Mouse (Mus musculus) hindbrain, postnatal 0 days (tissue): ENCODE results near the gene Tmem214. TPM values are rescaled to one million over a fixed set of nuclear protein-coding genes. Genes with fewer than 3 reads are reported as not detected.

Source experiments
- ATAC-seq: fragments of 200-750 bp; cut with Nextera tagmentation; 2 replicates; pipeline ENCODE4 v1.8.0; 2017; ENCODE audit warnings: mild to moderate bottlenecking, moderate TSS enrichment, moderate library complexity
- DNase-seq: peaks from one replicate; pipeline ENCODE4 v3.0.0-alpha.2; 2015; ENCODE audit warnings: low spot score
- H3K27ac ChIP-seq: fragments of 300-500 bp; sonication (generic); 2 replicates; pipeline ENCODE4 v1.5.1; 2014; ENCODE audit warnings: mild to moderate bottlenecking
- H3K27me3 ChIP-seq: fragments of 300-500 bp; sonication (generic); 2 replicates; pipeline ENCODE4 v1.6.1; 2014; ENCODE audit warnings: low read length, mixed read lengths; ENCODE audit not compliant: insufficient read depth
- H3K36me3 ChIP-seq: fragments of 300-500 bp; sonication (generic); 2 replicates; pipeline ENCODE4 v1.6.1; 2014; ENCODE audit warnings: low read length, mixed read lengths; ENCODE audit not compliant: insufficient read depth
- H3K4me1 ChIP-seq: fragments of 300-500 bp; sonication (generic); 2 replicates; pipeline ENCODE4 v1.6.1; 2014; ENCODE audit warnings: antibody characterized with exemption, low read length, mixed read lengths; ENCODE audit not compliant: insufficient read depth
- H3K4me2 ChIP-seq: fragments of 300-500 bp; sonication (generic); 2 replicates; pipeline ENCODE4 v1.6.1; 2014; ENCODE audit warnings: low read depth, mild to moderate bottlenecking, low read length, moderate library complexity, mixed read lengths
- H3K4me3 ChIP-seq: fragments of 300-500 bp; sonication (generic); 2 replicates; pipeline ENCODE4 v1.5.1; 2014; ENCODE audit warnings: low read length
- H3K9ac ChIP-seq: fragments of 300-500 bp; sonication (generic); replicated peaks from 2 replicates; pipeline ENCODE4 v1.6.1; 2014; ENCODE audit warnings: mild to moderate bottlenecking, low read length, moderate library complexity, mixed read lengths
- H3K9me3 ChIP-seq: fragments of 300-500 bp; sonication (generic); 2 replicates; pipeline ENCODE4 v1.6.1; 2016; ENCODE audit warnings: low read length, mixed read lengths
- CTCF ChIP-seq: IDR thresholded peaks from 2 replicates; pipeline ENCODE4 v1.5.1; 2016; ENCODE audit warnings: antibody characterized with exemption, control low read depth, low read depth
- WGBS: fragments of 180-500 bp; shearing (Covaris S2); extraction: QIAGEN DNeasy Blood & Tissue Kit; methylation state at CpG from one replicate; pipeline ENCODE4 v1.1.7; 2014; 5-methylcytosine and 5-hydroxymethylcytosine counted together
- polyA plus RNA-seq: library from polyadenylated mRNA; unstranded; fragments of >200 nt; fragmentation: Nextera tagmentation; extraction: Ambion mirVana; gene quantifications from 2 replicates; pipeline ENCODE4 v1.2.1, GENCODE M21; 2015
- total RNA-seq: library from RNA; depleted of rRNA; stranded (reverse); fragments of >200 nt; gene quantifications from 2 replicates; pipeline ENCODE4 v1.2.3, GENCODE M21; 2014

The Tmem214 gene
- total and polyA plus RNA-seq, 2 experiments from 2014 or later: 59.1 to 89.5 TPM

DNA sequence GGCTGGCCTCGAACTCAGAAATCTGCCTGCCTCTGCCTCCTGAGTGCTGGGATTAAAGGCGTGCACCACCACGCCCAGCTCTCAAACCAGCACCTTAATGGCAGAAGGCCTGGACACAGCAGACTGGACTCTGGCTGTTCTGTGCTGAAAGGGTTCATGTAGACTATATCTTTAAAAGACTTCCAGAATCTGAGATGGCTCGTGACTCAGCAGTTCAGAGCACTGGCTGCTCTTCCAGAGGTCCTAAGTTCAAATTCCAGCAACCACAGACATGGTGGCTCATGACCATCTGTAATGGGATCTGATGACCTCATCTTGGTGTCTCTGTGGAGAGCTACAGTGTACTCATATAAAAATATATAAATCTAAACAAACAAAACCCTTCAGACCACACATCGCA lies 34.0 kb downstream of the Tmem214 start:
- ATAC-seq (no peak), DNase-seq (no peak)
- H3K36me3 ChIP-seq: peaks cover 19% of the 10 kb centered on the region
- no peak overlapping the region for H3K4me3 ChIP-seq
- no peak for TF ChIP-seq CTCF
- no peaks in the 10 kb centered on the region for H3K27me3 ChIP-seq
- peaks cover 4% of the 10 kb centered on the region; the same call in 1 of the 2 replicates for H3K4me1 ChIP-seq
- no peak overlapping the region for H3K9ac ChIP-seq
- no peak overlapping the region for H3K27ac ChIP-seq
- no peak overlapping the region for H3K4me2 ChIP-seq
- H3K9me3 ChIP-seq: no peaks in the 10 kb centered on the region
- WGBS: 95% methylated on average over 5 of the region's 5 CpGs

DNA sequence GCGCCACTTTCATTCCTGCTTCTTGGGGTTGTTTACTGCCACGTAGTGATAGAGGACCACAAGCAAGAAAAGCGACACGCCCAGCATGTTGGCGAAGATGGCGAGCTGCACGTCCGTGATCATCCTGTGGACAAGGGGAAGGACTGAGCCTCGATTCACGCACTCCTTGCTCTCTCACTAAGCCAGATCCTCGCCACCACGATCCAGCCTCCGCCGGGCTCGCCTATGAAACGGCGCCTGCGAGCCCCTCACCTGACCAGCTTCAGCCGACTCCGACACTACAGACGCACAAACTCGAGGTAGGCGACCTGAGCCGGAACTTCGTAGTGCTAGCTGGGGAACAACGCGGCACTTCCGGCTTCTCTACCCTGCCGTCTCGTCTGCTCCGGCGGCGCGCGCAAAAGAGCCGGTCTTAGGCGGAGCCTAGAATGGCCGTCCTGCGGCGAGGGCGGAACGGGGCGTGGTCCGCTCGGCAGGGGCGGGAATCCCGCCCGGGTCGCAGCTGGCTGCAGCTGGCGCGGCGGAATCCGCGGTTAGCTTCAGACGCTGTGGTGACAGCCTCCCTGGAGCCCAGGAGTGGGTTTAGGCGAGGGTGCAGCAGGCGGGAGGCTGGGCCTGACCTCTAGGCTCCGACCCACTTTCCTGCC lies 39.7 kb downstream of the Tmem214 start, which contains the start of gene Ost4:
Gene Ost4, minus strand, starts transcription at position 376 of the 647 bp plus-strand sequence.
- peaks cover 10% of the 10 kb centered on the region for H3K36me3 ChIP-seq
- H3K27ac ChIP-seq: peak within 1 kb of the TSS; percentile 86
- peaks cover 4% of the 10 kb centered on the region for H3K4me1 ChIP-seq
- no peaks in the 10 kb centered on the region for H3K27me3 ChIP-seq
- DNase-seq: peak; percentile 97
- H3K4me2 ChIP-seq: peak within 1 kb of the TSS; percentile 66
- TF ChIP-seq CTCF: no peak; the same call in 1 of the 2 replicates
- no peaks in the 10 kb centered on the region for H3K9me3 ChIP-seq
- H3K9ac ChIP-seq: peak within 1 kb of the TSS; percentile 73
- peak; percentile 97 for ATAC-seq
- WGBS: under 1% methylated on average over 58 of the region's 58 CpGs
- peak within 1 kb of the TSS; percentile 62 for H3K4me3 ChIP-seq

DNA sequence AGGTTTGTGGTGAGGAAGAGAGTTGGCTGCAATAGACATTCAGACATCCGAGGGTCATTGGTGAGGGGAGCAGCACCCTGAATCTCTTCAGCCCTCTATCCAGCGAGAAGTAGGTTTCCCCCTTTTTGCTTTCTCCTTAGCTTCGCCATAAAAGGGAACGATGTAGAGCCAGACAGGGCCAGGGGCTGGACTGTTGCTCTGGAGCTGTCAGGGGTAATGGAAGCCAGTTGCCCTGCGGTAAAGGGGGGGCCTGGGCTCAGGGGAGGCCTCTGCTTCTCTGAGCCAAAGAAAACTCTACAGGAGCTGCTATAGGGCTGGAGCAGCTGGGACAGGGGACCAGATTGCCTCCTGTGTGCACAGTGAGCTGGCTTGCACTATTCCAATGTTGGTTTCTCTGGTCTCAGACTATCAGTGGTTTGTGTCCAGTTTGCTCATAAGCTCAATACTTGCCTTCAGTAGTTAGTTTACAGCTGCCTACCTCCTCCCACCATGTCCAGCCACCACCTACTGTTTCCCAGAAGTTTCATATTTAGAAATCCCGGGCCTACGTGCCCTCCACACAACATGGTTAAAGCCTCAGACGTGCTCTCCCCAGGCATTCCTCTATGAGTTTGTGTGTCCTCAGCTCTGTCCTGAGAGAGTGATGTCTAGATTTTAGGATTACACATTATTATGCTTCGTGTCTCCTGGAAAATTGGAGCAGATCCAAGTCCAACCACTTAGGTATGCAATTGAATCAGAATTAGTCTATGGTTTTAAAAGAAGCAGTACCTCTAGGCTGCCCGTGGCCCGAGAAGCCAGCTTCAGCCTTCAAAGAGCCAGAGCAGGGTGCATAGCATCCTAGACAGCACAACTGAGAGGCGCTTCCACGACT lies 40.9 kb downstream of the Tmem214 start:
- H3K27ac ChIP-seq: peak overlapping the region; percentile 86
- peak overlapping the region; percentile 62 for H3K4me3 ChIP-seq
- H3K27me3 ChIP-seq: no peaks in the 10 kb centered on the region
- no peak for TF ChIP-seq CTCF
- H3K4me1 ChIP-seq: peaks cover 4% of the 10 kb centered on the region
- peak overlapping the region; percentile 73; the same call in 1 of the 2 replicates for H3K9ac ChIP-seq
- DNase-seq (no peak), ATAC-seq (no peak)
- H3K36me3 ChIP-seq: peaks cover 10% of the 10 kb centered on the region; the same call in 1 of the 2 replicates
- no peaks in the 10 kb centered on the region for H3K9me3 ChIP-seq
- peak overlapping the region; percentile 66 for H3K4me2 ChIP-seq
- 55% methylated on average over 13 of the region's 13 CpGs for WGBS

DNA sequence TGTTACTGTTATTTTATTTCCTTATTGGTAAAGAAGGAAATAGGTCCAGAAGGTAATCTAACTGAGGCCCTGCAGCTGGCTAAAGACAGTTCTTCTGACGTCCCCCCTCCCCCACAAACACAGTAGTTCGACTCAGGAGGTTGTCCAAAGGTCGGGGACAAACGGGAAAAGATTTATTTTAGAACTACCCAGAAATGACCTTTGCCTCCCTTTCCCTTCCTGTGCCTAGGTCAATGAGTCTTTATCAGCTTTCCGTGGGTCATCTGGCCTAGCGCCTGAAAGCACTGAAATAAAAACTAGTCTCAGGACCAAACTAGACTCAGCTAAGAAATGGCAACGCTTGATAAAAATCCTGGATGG lies 41.5 kb downstream of the Tmem214 start:
- DNase-seq (no peak), ATAC-seq (no peak)
- no peak for TF ChIP-seq CTCF
- Histone ChIP-seq H3K27me3 (no peaks in the 10 kb centered on the region), H3K27ac (no peak overlapping the region), H3K9ac (no peak overlapping the region), H3K4me3 (no peak overlapping the region), H3K9me3 (no peaks in the 10 kb centered on the region), H3K4me1 (peaks cover 4% of the 10 kb centered on the region), H3K36me3 (peaks cover 6% of the 10 kb centered on the region; the same call in 1 of the 2 replicates), H3K4me2 (no peak overlapping the region)
- 58% methylated on average over 7 of the region's 7 CpGs for WGBS

DNA sequence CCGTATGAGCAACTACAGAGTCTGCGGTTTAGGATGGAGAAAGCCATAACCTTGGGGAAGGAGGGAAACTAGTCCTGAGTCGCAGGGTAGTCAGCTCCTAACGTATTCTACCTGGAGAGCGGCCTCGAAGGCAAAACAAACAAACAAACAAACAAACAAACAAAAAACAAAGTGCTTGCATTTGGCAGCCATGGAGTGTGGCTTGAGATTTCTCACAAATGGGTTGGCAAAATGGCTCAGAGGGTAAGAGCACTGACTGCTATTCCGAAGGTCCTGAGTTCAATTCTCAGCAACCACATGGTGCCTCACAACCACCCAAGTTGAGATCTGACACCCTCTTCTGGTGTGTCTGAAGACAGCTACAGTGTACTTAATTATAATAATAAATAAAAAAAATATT lies 42.1 kb downstream of the Tmem214 start:
- DNase-seq (no peak), ATAC-seq (no peak)
- Histone ChIP-seq H3K27ac (no peak overlapping the region), H3K36me3 (peaks cover 3% of the 10 kb centered on the region; the same call in 1 of the 2 replicates), H3K9ac (no peak overlapping the region), H3K4me2 (no peak overlapping the region), H3K27me3 (no peaks in the 10 kb centered on the region), H3K9me3 (no peaks in the 10 kb centered on the region), H3K4me3 (no peak overlapping the region), H3K4me1 (peaks cover 4% of the 10 kb centered on the region)
- no peak for TF ChIP-seq CTCF
- WGBS: 85% methylated on average over 7 of the region's 7 CpGs

DNA sequence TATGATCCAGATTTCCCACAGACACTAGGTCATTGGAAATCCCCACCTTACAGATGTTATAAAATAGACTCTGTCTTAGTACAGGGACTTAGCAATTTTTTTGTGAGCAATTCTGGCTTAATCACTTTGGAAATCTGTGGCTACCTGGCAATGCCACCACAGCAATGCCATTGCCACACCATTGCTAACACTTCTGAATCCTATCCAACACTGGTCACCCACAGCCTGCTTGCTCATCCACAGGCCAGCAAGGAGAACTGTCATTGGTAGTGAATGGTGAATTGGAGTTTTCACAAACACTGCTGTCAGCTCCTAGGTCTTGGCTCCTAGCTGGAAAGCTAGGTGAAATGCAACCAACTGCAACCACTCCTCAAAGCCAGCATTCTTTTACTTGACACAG lies 42.7 kb downstream of the Tmem214 start:
- Histone ChIP-seq H3K4me3 (no peak overlapping the region), H3K9ac (no peak overlapping the region), H3K9me3 (no peaks in the 10 kb centered on the region), H3K27me3 (no peaks in the 10 kb centered on the region), H3K4me2 (no peak overlapping the region), H3K4me1 (peaks cover 5% of the 10 kb centered on the region), H3K27ac (no peak overlapping the region), H3K36me3 (no peaks in the 10 kb centered on the region)
- TF ChIP-seq CTCF: no peak
- DNase-seq (no peak), ATAC-seq (no peak)
